Mouse (Mus musculus) thymus, postnatal 0 days (tissue): Measurements from ENCODE around the gene Mrc2. TPM values are rescaled to one million over a fixed set of nuclear protein-coding genes. Genes with fewer than 3 reads are reported as not detected.

Source experiments
- DNase-seq: peaks from one replicate; pipeline ENCODE4 v3.0.0-alpha.2; 2015; ENCODE audit warnings: low spot score
- polyA plus RNA-seq: library from polyadenylated mRNA; unstranded; fragments of >200 nt; fragmentation: Nextera tagmentation; extraction: Ambion mirVana; gene quantifications from 2 replicates; pipeline ENCODE4 v1.2.1, GENCODE M21; 2015

The Mrc2 gene
- 0.74 and 0.84 TPM in 2 replicates for polyA plus RNA-seq

DNA sequence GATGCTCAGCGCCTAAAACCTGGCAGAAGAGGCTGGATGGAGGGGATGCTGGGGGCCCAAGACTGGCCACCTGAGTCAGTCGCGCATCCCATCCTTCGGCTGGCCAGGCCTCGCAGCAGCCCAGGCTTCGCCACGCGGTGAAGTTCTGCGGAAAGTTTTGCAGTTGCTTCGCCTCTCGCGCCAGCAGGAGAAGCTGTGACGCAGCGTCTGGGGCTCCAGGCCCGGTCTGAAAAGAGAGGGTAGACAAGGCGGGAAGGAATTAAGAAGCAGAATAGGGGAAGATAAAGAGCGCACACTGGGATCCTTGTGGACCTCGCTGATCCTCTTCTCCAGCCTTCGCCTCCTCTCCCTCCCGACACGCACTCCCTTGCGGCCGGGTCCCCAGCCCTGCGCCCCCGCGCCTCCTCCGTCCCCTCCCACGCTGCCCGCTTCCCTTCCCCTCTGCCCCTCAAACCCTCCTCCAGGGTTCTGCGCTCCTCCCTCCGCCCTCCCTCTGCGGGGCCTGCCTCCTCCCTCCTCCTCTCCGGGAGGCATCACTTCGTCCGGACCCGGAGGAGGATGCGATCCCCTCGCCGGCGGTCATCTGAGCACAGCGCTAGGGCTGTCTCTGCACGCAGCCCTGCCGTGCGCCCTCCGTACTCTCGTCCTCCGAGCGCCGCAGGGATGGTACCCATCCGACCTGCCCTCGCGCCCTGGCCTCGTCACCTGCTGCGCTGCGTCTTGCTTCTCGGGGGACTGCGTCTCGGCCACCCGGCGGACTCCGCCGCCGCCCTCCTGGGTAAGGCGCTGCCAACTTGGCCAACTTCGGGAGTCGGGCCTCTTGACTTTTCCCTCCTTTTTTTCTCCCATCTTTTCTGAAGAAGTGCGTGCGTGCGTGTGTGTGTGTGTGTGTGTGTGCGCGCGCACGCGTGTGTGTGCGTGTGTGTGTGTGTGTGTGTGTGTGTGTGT lies at the start of gene Mrc2:
Mrc2 (plus strand) TSS at position 520 of the 948 bp plus-strand sequence.
- no peak for DNase-seq

DNA sequence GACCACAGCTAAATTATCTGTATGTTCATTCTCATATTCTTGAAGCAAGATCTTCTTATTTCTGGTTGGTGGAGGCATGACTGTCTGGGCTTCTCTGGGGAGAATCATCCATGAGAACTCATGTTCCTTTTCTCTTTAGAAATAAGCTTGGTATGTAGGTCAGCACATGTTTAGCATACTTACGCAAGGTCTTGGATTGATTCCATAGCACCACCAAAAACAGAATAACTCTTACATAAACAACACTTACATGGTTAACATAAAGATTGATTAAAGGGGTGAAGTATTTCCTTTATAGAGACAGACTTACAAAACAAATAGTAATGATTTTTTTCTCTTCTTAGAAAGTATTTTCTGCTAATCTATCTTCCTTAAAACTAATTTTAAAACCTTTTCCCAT lies 46.1 kb upstream of the Mrc2 start:
- no peak for DNase-seq

DNA sequence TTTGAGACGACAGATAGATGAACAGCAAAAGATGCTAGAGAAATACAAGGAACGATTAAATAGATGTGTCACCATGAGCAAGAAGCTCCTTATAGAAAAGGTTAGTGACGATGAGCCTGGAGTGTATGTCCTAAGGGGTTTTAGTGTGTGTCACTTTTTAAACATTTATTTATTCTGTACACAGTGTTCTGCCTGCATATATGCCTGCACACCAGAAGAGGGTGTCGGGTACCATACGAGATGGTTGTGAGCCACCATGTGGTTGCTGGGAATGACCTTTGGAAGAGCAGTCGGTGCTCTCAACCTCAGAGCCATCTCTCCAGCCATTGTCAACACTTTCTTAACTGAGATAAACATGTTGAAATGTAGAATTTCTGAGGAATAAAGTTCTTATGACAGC lies 45.7 kb upstream of the Mrc2 start:
- no peak for DNase-seq

DNA sequence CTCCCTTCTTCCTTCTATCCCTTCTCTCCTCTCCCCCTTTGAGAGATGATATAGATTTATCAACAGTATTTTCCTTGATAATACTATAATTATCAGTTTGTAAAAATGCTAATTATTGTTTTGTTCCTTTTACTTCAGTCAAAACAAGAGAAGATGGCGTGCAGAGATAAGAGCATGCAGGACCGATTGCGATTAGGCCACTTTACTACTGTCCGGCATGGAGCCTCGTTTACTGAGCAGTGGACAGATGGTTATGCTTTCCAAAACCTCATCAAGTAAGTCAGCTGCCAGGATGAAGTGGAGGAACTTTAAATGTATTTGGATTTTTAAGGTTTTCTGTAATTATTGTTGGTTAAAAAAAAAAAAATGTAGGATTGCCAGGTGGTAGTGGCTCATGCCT lies 45.1 kb upstream of the Mrc2 start:
- DNase-seq, result no peak

DNA sequence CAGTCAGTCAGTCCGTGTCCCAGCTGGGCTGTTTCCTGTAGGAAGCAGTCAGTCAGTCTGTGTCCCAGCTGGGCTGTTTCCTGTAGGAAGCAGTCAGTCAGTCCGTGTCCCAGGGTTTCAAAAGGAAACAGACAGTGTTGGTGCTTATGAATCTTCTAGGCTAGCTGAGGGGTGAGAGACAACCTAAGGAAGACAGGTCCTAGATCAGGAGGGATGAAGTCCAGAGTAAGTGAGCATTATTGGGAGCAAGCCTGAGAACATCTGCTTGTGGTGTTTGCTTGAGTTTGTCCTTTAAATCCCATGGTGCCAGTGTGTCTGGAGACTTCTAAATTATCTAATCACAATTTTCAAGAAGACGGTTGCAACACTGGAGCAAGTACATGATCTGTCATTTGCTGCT lies 32.7 kb upstream of the Mrc2 start:
- no peak for DNase-seq

DNA sequence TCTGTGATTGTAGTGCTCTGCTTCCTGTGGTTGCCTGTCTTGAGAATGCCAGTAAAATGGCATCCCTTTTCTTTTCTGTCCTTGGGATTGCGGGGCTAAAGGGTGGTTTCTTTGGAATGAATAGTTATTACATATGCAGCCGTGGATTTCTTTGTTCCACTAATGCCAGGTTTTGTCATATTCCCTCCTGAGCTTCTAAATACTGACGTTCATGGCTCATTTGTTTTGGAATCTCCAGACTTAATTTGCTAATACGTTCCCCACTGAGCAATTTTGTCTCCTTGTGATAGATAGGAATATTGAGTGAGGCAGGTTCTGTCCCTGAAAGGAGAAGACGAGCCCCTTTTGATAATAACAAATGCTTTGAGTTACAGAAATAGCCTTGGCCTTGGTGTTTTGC lies 31.3 kb upstream of the Mrc2 start:
- no peak for DNase-seq

DNA sequence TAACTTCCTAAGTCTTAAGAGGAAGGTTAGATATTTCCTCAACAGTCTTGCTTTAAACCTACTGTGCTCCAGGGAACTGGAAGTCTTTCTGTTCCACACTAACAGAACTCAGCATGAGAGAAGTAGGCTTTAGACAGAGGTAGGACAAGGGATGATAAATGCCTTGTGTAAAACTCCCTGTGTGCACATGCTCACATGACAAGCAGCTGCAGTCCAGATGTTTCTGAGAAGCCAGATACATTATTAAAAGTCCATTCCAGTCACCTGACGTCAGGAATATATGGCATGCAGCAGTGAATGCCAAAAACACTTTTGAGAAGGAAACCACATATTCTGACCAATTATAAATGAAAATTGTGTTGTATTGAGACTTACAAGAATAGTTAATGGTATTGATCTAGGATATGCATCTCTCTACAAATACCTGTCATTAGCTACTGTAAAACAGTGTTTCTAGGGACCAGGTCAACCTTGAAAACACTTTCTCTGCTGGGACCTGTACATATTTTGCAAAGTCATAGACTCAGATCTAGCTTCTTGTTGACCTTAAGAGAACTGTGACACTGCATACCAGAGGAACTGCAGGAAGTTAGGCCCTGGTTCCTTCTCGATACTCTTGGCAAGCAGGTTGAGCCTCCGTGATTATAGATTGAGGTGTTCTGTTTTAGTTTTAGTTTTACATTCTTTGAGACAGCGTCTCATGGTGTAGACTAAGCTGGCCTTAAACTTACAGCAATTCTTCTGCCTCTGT lies 30.7 kb upstream of the Mrc2 start:
- no peak for DNase-seq

DNA sequence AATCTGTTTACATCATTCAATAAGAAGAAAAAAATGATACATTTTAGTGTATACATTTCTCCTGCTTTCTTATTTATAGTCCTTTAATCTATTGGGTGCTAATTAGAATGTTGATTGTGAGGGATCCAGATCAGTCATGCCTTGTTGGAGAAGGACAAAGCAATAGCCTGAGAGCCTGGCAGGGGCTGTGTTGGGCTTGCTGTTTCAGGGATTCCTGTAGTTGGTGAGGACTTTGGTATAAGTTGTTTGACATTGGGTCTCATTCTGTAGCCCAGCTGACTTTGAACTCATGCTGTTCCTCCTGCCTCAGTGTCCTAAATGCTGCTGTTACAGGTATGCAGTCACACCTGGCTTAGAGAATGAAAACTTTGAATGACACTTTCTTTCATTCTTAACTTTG lies 27.9 kb upstream of the Mrc2 start:
- no peak for DNase-seq

DNA sequence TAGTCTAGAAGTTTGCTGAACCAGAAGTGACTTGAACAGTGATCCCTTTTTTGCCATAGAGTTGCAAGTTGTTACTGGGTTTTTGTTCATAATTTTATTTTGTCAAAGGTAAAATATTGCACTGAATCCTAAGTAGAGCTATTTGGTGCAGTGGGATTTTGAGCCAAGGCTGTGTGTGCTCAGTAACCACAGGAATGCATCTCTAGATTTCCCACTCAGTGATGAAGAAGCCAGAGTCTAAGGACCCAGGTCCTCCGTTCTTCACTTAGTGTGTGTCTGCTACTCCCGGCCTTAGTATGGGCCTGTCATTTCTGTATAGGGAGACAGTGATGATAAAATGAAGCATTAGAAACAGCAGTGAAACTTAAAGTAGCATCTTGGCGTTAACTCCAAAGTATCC lies 27.5 kb upstream of the Mrc2 start:
- DNase-seq, result no peak

DNA sequence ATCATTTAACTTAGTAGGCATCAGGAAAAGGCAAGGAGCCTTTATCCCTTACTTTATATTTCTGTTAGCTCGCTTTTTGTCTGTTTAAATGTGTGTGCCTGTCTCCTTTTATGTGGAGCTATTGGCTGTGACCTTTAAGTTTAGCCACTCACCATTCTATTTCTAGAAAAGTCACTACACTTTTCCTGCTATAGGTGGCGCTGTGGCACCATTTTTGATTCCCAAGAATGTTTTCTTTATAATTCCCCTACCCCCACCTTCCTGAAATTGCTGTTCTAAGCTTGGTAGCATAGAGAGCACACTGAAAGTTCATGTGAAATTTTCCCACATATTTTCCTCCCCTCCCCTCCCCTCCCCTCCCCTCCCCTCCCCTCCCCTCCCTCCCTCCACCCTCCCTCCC lies 22.3 kb upstream of the Mrc2 start:
- DNase-seq, result peak; percentile 23

DNA sequence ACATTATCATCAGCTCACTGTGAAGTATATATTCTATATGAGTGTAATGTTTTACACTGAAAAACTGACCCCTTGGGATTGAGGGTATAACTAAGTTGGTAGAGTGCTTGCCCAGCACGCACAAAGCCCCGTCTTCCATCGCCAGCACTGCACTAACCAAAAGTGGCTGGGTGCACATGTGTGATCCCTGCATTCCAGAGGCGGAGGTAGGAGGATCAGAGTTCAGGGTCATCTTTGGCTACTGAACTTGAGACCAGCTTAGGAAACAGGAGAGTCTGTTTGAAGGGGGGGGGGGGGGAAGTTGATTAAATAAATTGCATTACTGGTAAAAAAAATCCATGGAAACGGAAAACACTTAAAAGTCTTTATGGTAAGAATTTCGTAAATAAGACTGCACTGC lies 12.0 kb upstream of the Mrc2 start:
- DNase-seq, result no peak

DNA sequence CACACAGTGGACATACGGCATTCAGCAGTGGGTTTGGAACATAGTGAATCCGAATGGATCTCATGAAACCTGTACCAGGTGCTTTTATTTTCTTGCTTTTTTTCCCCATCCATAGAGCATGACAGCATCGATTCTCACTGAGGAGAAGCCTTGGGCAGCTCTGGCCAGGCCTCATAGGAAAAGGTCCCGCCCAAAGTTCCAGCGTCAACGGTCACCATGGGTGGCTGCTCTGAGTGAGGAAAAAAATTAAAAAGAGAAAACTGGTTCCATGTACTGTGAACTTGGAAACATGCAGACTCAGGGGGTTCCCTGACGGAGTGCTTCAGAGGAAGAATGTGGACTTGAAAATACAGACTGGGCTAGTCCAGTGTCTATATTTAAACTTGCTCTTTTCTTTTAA lies 11.2 kb upstream of the Mrc2 start:
- no peak for DNase-seq

DNA sequence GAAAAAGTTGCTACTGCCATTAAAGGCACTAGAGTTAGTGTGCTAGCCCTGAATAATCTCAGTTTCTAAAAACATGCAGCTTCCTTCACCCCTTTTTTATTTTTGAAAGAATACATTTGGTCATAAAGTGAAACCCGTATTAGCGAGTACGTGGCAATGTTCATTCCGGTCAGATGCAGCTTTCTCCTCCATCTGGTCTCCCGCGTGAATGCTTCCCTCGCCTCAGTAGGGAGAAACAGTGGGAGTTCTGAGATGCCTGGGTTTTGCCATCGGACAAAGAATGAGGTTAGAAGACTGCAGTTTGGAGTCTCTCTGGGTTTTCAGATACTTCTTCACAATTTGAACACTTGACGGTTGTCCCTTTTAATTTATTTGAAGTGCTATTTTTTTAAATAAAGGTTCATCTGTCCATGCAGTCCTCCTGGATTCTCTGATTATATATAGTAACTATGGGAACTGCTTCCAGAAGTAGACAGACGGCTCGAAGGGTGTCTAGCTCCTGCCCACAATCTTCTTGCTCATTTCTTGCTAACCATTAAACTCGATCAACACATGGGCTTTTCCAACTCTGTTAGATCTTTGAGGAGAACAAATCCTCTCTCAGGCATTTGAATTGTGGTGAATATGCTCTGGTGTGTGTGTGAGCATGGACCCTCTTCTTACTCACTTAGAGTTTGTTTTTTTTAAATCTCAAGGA lies 10.5 kb upstream of the Mrc2 start:
- no peak for DNase-seq

DNA sequence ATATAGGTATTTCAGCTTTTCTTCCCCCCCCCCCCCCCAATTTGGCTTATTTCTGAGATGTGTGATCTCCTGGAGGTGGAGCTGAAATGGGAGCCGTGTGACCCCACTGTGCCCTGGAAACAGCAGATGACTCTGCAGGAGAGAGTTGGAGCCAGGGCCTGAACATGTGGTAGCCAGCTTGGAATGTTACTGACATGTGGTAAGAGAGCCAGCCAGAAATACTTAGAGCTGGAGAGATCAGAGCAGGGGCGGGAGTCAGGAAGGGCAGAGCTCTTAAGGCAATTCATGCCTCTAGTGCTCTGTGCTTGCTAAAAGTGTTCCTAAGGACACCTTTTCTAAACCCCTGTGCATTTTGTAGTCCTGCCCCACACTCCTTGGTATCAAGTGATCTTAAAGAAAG lies 10.0 kb upstream of the Mrc2 start:
- no peak for DNase-seq

DNA sequence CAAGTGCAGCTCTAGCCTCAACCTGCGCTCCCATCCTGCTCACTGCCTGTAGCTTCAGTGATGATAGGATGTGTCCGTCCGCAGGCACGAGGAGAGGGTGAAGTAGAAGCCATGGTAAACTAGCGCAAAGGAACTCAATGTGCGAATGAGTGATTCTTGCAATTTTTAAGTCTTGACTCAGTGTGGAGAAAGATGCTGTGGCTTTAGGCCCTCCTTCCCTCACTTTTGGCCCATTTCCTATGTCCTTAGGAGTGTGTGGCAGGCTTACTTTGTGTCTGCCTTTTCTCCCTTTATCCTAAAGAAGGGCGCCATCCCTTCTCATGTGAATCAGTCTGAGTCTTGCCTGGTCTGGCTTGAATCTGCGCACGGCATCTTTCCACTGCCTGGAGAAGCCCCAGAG lies 9.4 kb upstream of the Mrc2 start:
- DNase-seq, result no peak

DNA sequence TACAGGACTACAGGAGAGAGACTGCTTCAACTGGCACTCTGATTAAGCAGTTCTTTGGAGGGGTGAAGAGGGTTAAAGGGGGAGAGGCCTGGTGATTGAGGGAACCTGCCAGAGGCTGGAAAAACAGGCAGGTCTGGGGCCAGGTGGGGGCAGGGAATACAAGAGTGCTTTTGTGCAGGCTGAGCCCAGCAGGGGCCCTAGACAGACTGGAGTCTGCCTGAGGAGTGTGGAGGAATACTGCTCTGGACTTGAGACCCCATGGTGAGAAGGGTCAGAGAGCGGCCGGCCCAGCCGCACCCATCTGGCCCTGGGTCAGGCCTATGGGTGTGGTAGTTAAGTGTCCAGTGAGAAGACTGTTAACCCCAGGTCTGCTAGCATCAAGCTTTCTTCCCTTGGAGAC lies 6.7 kb upstream of the Mrc2 start:
- no peak for DNase-seq

DNA sequence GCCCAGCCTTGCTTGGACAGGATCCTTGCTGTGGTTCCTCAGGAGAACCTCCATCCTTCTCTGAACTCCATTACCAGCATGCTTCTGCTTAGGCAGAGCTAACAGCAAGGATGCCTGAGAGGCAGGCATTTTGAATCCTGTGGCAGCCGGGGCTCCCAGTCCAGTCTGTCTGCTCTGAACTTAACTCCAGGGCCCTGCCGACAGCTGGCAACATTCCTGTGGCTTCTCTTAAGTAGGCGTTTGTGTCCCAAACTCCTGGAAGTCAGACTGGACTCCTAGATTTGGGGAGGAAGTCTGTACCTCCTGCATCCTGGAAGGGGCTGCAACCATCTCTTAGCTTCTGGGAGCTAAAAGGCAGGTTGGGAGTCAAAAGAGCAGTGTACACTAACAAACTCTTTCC lies 3.0 kb upstream of the Mrc2 start:
- DNase-seq, result no peak

DNA sequence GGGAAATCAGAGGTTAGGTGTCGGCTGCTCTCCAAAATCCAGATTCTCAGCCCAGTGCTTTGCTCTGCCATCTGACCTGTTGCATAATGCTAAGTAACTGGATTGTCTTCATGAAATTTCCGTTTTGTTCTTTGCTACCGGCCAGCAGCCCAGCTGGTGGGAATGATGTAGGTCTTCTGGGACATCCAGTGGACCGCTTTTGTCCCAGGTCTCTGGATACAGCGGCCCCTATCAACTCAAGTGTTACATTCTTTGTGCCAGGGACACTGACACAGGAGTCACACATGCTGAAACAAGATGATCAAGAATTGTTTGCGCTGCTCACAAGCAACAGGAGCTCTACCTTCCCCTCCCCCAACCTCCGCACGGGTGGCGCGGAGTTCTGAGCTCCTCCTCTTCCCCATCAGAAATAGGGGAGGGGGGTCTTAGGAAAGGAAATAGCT lies 741 bp upstream of the Mrc2 start:
- no peak for DNase-seq

DNA sequence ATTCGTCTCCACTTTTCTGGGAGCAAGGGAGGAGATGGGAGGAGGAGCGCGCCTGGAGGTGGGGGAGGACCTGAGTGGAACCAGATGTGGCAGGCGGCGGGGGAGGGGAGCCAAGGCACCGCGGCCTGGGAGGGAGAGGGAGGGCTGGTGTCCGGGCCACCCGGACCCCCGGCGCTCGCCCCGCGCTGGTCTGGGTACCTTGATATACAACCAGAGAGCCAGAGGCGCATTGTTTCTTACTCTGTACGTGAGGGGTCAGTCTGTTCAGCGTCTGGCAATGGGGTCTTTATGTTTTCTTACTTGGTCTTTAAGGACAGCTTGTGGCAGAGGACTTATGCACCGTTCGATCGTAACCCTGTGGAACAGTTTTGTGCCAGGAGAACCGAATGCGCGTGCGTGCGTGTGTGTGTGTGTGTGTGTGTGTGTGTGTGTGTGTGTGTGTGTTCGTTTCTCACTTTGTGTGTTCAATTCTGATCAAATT lies 698 bp downstream of the Mrc2 start:
- DNase-seq, result no peak

DNA sequence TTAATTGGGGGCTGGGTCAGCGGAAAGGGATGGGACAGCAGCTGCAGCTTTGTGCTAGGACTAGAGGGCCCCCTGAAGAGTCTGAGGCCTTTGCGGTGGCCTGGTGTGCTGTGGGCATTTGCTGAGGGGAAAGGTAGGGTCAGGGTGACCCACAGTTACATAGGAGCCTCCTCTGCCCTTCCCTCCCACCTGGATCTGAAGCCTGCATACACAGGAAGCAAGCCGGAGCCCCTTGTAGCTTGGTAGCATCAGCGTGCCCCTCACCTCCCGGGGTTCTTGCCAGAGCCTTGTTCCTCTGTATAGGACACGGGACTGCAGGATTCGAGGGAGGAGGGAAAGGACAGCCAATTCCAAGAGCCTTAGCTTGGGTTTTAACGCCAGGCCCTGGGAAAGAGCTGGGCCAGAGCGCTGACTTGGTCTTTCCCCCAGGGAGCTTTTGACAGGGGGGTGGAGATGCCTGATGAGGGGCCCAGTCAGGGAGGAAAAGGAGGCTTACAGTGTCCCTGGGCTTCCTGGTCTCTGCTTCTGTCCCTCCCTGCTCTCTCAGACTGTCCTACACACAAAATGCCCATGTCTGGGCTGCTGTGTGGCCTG lies 1.6 kb downstream of the Mrc2 start:
- no peak for DNase-seq

DNA sequence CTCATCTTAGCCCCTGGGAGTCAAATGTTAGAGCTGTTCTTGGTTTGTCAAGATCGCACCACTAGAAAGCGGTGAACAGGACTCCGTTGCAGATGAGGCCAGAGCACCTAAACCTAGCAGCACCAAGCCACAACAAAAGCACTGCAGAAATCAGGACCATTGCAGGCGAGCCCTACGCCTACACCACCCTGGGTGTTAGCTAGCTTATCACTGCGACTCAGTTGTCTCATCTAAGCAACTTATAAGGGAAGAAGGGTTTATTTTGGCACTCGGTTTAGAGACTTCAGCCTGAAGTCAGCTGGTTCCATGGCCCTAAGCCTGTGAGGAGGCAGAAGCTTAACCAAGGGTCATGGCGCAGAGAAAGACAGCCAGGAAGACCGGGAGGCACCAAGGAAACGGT lies 3.6 kb downstream of the Mrc2 start:
- DNase-seq, result no peak
